In the genomic region with DNA sequence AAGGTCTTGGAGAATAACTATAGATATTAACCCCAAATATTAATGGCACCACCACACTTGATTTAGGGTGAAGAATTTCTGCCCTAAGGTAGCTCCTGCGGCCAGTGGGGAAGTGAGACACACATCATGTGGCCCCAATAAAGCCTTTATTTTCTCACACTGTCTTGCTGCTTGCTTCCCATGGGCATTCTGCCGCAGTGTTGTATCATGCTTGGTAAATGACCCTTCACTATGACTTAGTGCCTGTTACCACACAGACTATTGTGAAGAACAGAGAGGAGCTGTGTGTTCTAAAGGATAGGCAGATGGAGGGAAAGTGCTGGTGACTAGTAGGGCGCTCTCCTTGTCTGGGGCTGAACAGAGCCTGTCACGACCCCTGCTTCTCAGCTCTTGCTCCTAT, we compare ENCODE assay signal across 29 mouse cellular contexts. TPM values are rescaled to one million over a fixed set of nuclear protein-coding genes. Genes with fewer than 3 reads are reported as not detected.
DNase-seq lines count a peak whose midpoint lies in the region; ATAC-seq and TF ChIP-seq lines count a peak whose summit lies in the region.
"Had no signal": no experiment of that assay in that cellular context is flagged by ENCODE, and none has a peak within 500 bp of the region (broad histone marks: within the 10 kb centered on the region; RNA-seq: fewer than 3 reads in every experiment).

No protein-coding gene starts in this region.

- no peaks in the 10 kb centered on the region for H3K36me3 ChIP-seq in limb, embryonic 11.5 days (ENCODE audit: control insufficient read depth, insufficient read depth, low read length)
- no peaks in the 10 kb centered on the region for H3K36me3 ChIP-seq in limb, embryonic 10.5 days
- H3K36me3 ChIP-seq: heart, embryonic 12.5 days; hindbrain, embryonic 15.5 days; limb, embryonic 15.5 days; midbrain, embryonic 10.5 days; midbrain, embryonic 15.5 days; neural tube, embryonic 12.5 days had no signal

- H3K27ac ChIP-seq in gastrocnemius, adult 2 months = peak overlapping the region; percentile 81
- 0 out of 2 replicates have a peak overlapping the region, but pooled peaks have one; percentile 30 for H3K27ac ChIP-seq in limb, embryonic 11.5 days (replicated peaks; ENCODE audit: low read depth, low read length)
- H3K27ac ChIP-seq in limb, embryonic 10.5 days = no peak overlapping the region
- H3K27ac ChIP-seq: heart, adult 2 months; hindbrain, embryonic 15.5 days; limb, embryonic 15.5 days; macrophage; midbrain, embryonic 10.5 days; midbrain, embryonic 15.5 days; neural tube, embryonic 12.5 days had no signal

- H3K4me2 ChIP-seq in limb, embryonic 11.5 days (ENCODE audit: low read depth, severe bottlenecking) = no peak overlapping the region
- H3K4me2 ChIP-seq: heart, embryonic 12.5 days; hindbrain, embryonic 15.5 days; limb, embryonic 15.5 days; midbrain, embryonic 15.5 days; neural tube, embryonic 12.5 days had no signal

- H3K4me3 ChIP-seq in gastrocnemius, adult 2 months = no peak overlapping the region
- no peak overlapping the region for H3K4me3 ChIP-seq in limb, embryonic 11.5 days (ENCODE audit: low read depth, low read length)
- no peak overlapping the region for H3K4me3 ChIP-seq in limb, embryonic 10.5 days
- H3K4me3 ChIP-seq: heart, adult 2 months; heart, embryonic 12.5 days; hindbrain, embryonic 15.5 days; limb, embryonic 15.5 days; midbrain, embryonic 10.5 days; midbrain, embryonic 15.5 days; neural tube, embryonic 12.5 days had no signal

- intact Hi-C loops in gastrocnemius, adult 2 months (cut with DNase I) = no loop called here

- WGBS in limb, embryonic 11.5 days = 73% methylated on average over 4 of the region's 4 CpGs
- WGBS in limb, embryonic 10.5 days = 77% methylated on average over 4 of the region's 4 CpGs

- no peaks in the 10 kb centered on the region for H3K27me3 ChIP-seq in limb, embryonic 11.5 days (ENCODE audit: control insufficient read depth, insufficient read depth, low read length)
- no peaks in the 10 kb centered on the region for H3K27me3 ChIP-seq in limb, embryonic 10.5 days (ENCODE audit: low read depth, poor library complexity, severe bottlenecking)
- H3K27me3 ChIP-seq: CH12.LX; heart, embryonic 12.5 days; hindbrain, embryonic 15.5 days; limb, embryonic 15.5 days; midbrain, embryonic 15.5 days; neural tube, embryonic 12.5 days had no signal

- no peak overlapping the region for H3K9ac ChIP-seq in limb, embryonic 11.5 days (ENCODE audit: low read length)
- H3K9ac ChIP-seq: heart, embryonic 12.5 days; hindbrain, embryonic 15.5 days; limb, embryonic 15.5 days; midbrain, embryonic 15.5 days; neural tube, embryonic 12.5 days had no signal

- ATAC-seq in limb, embryonic 11.5 days (ENCODE audit: insufficient number of reproducible peaks, low FRiP score, low TSS enrichment, low read depth) = no peak
- ATAC-seq: activated CD4-positive, CD25-positive, alpha-beta regulatory T cell, adult 4 months; forebrain, embryonic 14.5 days; inflammation-experienced regulatory T-cells, adult 6 months; midbrain, embryonic 15.5 days had no signal

- H3K4me1 ChIP-seq in limb, embryonic 11.5 days (ENCODE audit: control insufficient read depth, insufficient read depth, low read length) = peaks cover 15% of the 10 kb centered on the region
- H3K4me1 ChIP-seq in limb, embryonic 10.5 days = peaks cover 56% of the 10 kb centered on the region

- DNase-seq in adrenal gland, adult 2 months = peak; percentile 46
- no peak for DNase-seq in adrenal gland, adult 18-20 months (ENCODE audit: low spot score in 2 of 2)
- DNase-seq in gastrocnemius, adult 2 months = no peak
- no peak for DNase-seq in gastrocnemius, postnatal 25 days
- DNase-seq in limb, embryonic 11.5 days (ENCODE audit: low spot score) = no peak
- DNase-seq in limb, embryonic 10.5 days (ENCODE audit: low spot score) = no peak
- DNase-seq in adipocyte (ENCODE audit: low spot score) = peak; percentile 68
- no peak for DNase-seq in cerebellum, adult 9-10 months
- DNase-seq: cerebellum, adult 18-20 months; cerebellum, postnatal 14 days; gastrocnemius, postnatal 36 days; heart, adult 2 months; heart, postnatal 4 days; kidney, adult 11 months; kidney, postnatal 36 days; right cerebral cortex, adult 18-20 months; spleen, adult 18-20 months; thymus, postnatal 14 days had no signal

- TF ChIP-seq CTCF in gastrocnemius, adult 2 months (IDR thresholded peaks at IDR 0.05) = no peak

- no peaks in the 10 kb centered on the region for H3K9me3 ChIP-seq in limb, embryonic 11.5 days (ENCODE audit: control insufficient read depth, low read length)
- no peaks in the 10 kb centered on the region for H3K9me3 ChIP-seq in limb, embryonic 10.5 days (replicated peaks)
- H3K9me3 ChIP-seq: heart, embryonic 12.5 days; hindbrain, embryonic 15.5 days; limb, embryonic 15.5 days; midbrain, embryonic 10.5 days; midbrain, embryonic 15.5 days; neural tube, embryonic 12.5 days had no signal

RNA-seq across cellular contexts. Expression of gene Sik3, which starts 54.1 kb away (rescaled TPM):
- total RNA-seq in adrenal gland, adult 2 months (2021) = 10 to 100 TPM; 49.2 to 87.3 TPM
- polyA plus RNA-seq in adrenal gland, adult 2 months (2012; rRNA removed) = 17.2 and 30.2 TPM in 2 replicates
- 10 to 100 TPM; 63.2 to 88.3 TPM for total RNA-seq in adrenal gland, adult 18-20 months (2021)
- total RNA-seq in gastrocnemius, adult 2 months (2021) = 10 to 100 TPM; 38.0 to 41.1 TPM
- 10 to 100 TPM; 34.7 to 38.9 TPM for total RNA-seq in gastrocnemius, postnatal 25 days (2021)
- polyA plus RNA-seq in limb, embryonic 11.5 days (2014; fragmentation: Nextera tagmentation; extraction: Ambion mirVana) = 10.6 and 10.8 TPM in 2 replicates
- 10.6 and 11.3 TPM in 2 replicates for polyA plus RNA-seq in limb, embryonic 10.5 days (2016; fragmentation: Nextera tagmentation; extraction: Ambion mirVana)

RNA-seq across cellular contexts. Expression of gene Pafah1b2, which starts 54.2 kb away (rescaled TPM):
- total RNA-seq in adrenal gland, adult 2 months (2021) = 100 to 1,000 TPM; 154 to 167 TPM
- polyA plus RNA-seq in adrenal gland, adult 2 months (2012; rRNA removed) = 57.5 and 96.7 TPM in 2 replicates
- 100 to 1,000 TPM; 149 to 164 TPM for total RNA-seq in adrenal gland, adult 18-20 months (2021)
- total RNA-seq in gastrocnemius, adult 2 months (2021) = 10 to 100 TPM; 28.0 to 29.5 TPM
- 10 to 100 TPM; 27.8 to 32.2 TPM for total RNA-seq in gastrocnemius, postnatal 25 days (2021)
- polyA plus RNA-seq in limb, embryonic 11.5 days (2014; fragmentation: Nextera tagmentation; extraction: Ambion mirVana) = 219 and 224 TPM in 2 replicates
- polyA plus RNA-seq in limb, embryonic 10.5 days (2016; fragmentation: Nextera tagmentation; extraction: Ambion mirVana) = 246 and 265 TPM in 2 replicates

Comparison
In these comparisons a context has a peak if more than half of its experiments do, and no peak if none do; other contexts are left out.
1. DNase-seq: peak in adrenal gland, adult 2 months (single experiment) and adipocyte (single experiment); none in adrenal gland, adult 18-20 months (0 of 2), gastrocnemius, adult 2 months (single experiment), gastrocnemius, postnatal 25 days (single experiment), limb, embryonic 11.5 days (single experiment), limb, embryonic 10.5 days (single experiment) and cerebellum, adult 9-10 months (single experiment).
2. RNA of gene Pafah1b2, which starts 54.2 kb away (total RNA-seq): 154 to 167 TPM in adrenal gland, adult 2 months and 149 to 164 TPM in adrenal gland, adult 18-20 months; 27.8 to 32.2 TPM in gastrocnemius, postnatal 25 days and 28.0 to 29.5 TPM in gastrocnemius, adult 2 months; every median in the first group is over 4 times any median in the second.